Mouse (Mus musculus): ENCODE measurements around the gene Stk11ip.

Stk11ip gene

GRCm38 (mm10) chr1:75544351-75544750, 23.0 kb downstream of the Stk11ip start:
- no peak for DNase-seq

DNA sequence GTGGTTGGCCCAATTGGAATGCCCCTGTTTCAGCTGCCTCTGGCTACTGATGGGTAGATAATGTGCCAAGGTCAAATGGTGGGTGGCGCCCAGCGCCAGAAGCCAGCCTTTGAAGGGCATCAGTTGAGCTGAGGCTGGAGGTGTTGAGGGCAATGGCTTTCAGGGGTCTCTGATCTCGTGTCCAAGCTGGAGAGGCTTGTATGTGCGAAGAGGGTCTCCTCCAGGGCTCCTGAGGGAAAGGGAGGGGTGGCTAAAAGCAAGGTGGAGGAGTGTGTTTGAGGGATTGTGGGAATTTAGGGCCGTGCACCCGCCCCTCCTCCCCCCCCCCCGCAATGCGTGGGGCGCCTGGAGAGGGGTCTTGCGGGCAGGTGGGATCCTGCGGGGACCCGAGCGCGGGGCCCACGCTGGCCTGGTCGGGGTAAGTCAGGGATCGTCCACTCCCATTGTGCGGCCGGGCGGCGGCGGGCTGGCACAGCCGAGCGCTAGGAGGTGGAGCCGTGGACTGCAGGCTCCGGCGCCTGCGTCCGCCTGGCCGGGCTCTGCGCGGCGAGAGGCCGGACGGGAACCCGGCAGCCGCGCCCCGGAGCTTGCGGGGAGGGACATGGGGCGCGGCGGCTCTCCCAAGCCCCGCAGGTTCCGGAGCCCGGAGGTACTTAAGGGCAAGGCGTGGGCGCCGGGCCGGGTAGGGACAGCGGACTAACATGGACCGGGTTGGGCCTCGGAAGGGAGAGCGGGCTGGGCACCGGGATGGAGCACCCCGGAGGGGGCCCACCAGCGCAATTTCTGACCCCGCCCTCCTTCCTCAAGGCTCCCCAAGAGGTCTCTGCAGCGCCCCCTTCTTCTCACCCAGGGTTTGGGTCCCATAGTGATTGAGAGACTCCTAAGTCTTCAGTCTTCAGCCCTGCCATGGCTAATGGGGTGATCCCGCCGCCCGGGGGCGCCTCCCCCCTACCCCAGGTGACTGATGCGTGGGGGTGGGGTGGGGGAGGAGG, 24.9 kb downstream of the Stk11ip start, which contains the start of gene Slc4a3:
Slc4a3 (plus strand) TSS at position 302 of the 992 bp plus-strand sequence.
- DNase-seq: peak; percentile 76

DNA sequence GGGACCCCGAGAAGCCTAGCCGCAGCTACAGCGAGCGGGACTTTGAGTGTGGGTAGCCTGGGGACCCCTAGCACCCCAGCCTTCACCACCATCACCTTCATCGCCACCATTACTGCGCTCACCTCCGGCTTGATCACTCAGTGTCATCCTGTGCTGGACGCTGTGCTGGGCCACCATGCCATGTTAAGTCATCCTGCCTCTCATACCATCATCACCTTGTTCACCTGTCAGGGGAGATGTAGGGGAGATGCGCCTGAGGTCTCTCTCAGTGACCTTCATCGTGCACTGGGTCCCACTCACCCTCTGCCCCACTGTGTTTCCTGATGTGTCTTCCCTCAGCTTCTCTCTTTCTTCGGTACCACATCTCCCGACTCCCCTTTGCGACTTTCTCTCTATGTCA, 26.0 kb downstream of the Stk11ip start:
- no peak for DNase-seq

GRCm38 (mm10) chr1:75548083-75548482, 26.8 kb downstream of the Stk11ip start:
- no peak for DNase-seq

DNA sequence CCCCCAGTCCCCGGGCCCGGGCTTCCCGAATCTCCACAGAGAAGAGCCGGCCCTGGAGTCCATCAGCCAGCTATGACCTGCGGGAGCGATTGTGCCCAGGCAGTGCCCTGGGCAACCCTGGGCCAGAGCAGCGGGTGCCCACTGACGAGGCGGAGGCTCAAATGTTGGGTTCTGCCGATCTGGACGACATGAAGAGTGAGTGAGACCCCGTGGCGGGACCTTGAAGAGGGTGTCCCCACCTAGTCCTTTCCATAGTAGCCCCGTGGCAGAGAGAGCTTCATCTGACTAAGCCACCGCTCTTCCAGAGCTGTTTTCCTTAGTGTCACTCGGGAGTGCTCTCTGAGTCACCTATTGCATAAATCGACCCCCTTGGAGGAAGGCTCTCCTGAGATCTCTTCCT, 27.5 kb downstream of the Stk11ip start:
- no peak for DNase-seq

- DNase-seq: no peak
These were observed 28.3 kb downstream of the Stk11ip start for GRCm38 (mm10) chr1:75549289-75550279.

DNA sequence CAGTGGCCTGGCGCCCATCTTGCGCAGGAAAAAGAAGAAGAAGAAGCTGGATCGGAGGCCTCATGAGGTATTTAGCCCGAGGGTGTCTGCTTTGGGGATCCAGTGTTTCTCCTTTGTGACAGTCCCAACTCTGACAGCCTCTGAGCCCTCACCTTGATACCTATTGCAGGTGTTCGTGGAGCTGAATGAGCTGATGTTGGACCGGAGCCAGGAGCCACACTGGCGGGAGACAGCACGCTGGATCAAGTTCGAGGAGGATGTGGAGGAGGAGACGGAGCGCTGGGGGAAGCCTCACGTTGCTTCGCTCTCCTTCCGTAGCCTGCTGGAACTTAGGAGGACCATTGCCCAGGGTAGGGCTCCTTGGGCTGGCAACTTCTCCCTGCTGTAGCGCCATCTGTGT, 29.3 kb downstream of the Stk11ip start:
- DNase-seq: no peak

GRCm38 (mm10) chr1:75555680-75556079, 34.4 kb downstream of the Stk11ip start:
- no peak for DNase-seq

GRCm38 (mm10) chr1:75556143-75556781, 34.9 kb downstream of the Stk11ip start:
- no peak for DNase-seq

DNA sequence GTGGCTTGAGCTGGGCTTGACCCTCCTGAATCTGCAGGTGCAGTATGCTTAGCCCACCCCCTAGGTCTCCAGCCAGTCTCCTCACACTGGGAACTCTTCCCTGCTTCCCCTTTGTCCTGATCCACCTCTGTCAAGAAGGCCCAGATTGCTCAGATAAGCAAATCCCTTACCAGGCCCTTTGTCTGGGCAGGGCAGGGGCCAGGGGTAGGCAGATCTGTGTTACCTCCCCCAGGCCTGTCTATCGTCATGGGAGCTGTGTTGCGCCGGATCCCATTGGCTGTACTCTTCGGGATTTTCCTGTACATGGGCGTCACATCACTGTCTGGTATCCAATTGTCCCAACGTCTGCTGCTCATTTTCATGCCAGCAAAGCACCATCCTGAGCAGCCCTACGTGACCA, 35.7 kb downstream of the Stk11ip start:
- DNase-seq: no peak

GRCm38 (mm10) chr1:75558388-75559178, 37.3 kb downstream of the Stk11ip start:
- DNase-seq: no peak

- peak; percentile 96 for DNase-seq
These were observed 38.0 kb downstream of the Stk11ip start for GRCm38 (mm10) chr1:75559212-75559925.

- DNase-seq: no peak
These were observed 39.0 kb downstream of the Stk11ip start for GRCm38 (mm10) chr1:75560206-75560913.

- DNase-seq: no peak
These were observed 40.0 kb downstream of the Stk11ip start for GRCm38 (mm10) chr1:75561221-75561897.

DNA sequence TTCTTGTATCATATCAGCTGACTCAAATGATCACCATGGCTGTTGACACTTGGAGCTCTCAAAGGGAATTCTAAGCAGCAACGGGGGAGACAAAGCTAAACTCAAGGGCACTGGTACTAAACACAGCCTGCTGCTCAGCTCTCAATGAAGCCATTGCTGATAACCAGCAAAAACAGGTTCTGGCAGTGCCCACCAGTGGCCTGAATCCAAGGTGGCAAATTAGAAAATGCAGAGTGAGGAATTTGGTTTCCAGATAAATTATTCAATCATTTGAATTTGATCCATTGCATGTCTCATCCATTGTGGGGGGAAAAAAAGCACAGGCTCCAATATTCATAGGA, 40.5 kb downstream of the Stk11ip start:
- no peak for DNase-seq

DNA sequence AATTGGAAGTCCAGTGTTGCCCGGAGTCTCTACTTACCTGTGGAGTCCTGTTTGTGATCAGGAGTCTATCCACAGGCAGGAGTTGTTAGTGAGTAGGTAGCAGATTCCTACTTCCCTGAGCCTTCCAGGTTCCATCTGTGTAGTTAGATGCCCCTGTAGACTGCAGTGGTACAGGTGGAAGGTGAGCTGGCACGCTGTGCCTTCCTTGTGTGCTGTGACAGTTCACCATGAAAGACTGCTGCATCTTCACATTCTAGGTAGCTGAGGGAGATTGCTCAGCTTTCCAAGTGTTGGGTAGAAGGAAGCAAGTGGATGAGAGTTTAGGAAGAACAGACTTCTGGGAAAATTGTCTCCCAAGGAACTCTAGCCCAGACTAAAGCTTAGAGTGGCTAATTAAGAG, 42.8 kb downstream of the Stk11ip start:
- DNase-seq: no peak

- DNase-seq: no peak
These were observed 43.6 kb downstream of the Stk11ip start for GRCm38 (mm10) chr1:75564916-75565315.

- DNase-seq: no peak
These were observed 44.3 kb downstream of the Stk11ip start for GRCm38 (mm10) chr1:75565616-75566015.

GRCm38 (mm10) chr1:75570403-75570802, 49.1 kb downstream of the Stk11ip start:
- DNase-seq: no peak

- DNase-seq: no peak
These were observed 51.4 kb downstream of the Stk11ip start for GRCm38 (mm10) chr1:75572776-75573175.

All from right cerebral cortex, postnatal 4 days (tissue).